Mouse (Mus musculus) kidney, adult 2 months (tissue): Measurements from ENCODE around the gene Nod1.

Source experiments
- CTCF ChIP-seq: fragments of 200-500 bp; conservative IDR thresholded peaks from 2 replicates; pipeline ENCODE4 v1.5.1; 2011; ENCODE audit warnings: low read depth, mild to moderate bottlenecking, control low read depth, low read length, moderate library complexity, mixed read lengths; ENCODE audit not compliant: insufficient read depth, insufficient read length
- POLR2A ChIP-seq: fragments of 200-500 bp; IDR thresholded peaks from one replicate; pipeline ENCODE4 v1.6.1; 2011; ENCODE audit warnings: low read depth, low read length, control low read depth

GRCm38 (mm10) chr6:54883424-54883823 lies 89.0 kb downstream of the Nod1 start:
- TF ChIP-seq CTCF (no peak), POLR2A (no peak)
